Mouse (Mus musculus) erythroblast, embryonic 14.5 days (primary cell): ENCODE results near the gene Acer1.

Experiments used
- GATA1 ChIP-seq: IDR thresholded peaks from 2 replicates; pipeline ENCODE4 v1.6.1; 2012; ENCODE audit warnings: low read length, inconsistent platforms, mixed read lengths
- TAL1 ChIP-seq: IDR thresholded peaks from 3 replicates; pipeline ENCODE4 v1.6.1; 2012; ENCODE audit warnings: low read length, inconsistent platforms, mixed read lengths

DNA sequence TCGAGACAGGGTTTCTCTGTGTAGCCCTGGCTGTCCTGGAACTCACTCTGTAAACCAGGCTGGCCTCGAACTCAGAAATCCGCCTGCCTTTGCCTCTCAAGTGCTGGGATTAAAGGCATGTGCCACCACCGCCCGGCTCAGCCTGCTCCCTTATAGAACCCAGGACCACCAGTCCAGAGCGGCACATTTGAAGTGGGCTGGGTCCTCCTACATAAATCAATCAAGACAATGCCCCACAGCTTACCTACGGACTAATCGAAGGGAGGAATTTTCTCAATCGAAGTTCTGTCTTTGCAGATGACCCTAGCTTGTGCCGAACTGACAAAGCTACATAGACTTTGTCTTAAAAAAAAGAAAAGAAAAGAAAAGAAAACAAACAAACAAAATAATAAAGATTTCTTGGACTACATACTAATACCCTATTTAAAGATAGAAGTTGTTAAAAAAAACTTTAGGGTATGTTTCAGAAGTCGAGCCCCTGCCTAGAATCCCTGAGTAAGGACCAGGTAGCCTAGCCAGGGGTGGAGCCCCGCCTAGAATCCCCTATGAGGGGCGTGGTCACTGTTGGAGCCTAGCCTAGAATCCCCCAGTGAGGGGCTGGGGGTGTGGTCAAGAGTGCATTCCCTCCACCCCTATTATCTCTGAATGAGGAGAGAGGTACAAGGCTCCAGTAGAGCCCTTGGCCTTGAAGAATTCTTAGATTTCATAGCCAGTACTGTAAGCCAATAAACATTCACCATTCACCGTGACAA lies 7.8 kb downstream of the Acer1 start:
- no peak for TF ChIP-seq TAL1
- TF ChIP-seq GATA1 = no peak
